ENCODE assay signal across 30 mouse cellular contexts in genomic region chr7:130816243-130816642, GRCm38 (mm10). TPM values are rescaled to one million over a fixed set of nuclear protein-coding genes. Genes with fewer than 3 reads are reported as not detected.
DNase-seq lines count a peak whose midpoint lies in the region; ATAC-seq and TF ChIP-seq lines count a peak whose summit lies in the region.
"Had no signal": no experiment of that assay in that cellular context is flagged by ENCODE, and none has a peak within 500 bp of the region (broad histone marks: within the 10 kb centered on the region; RNA-seq: fewer than 3 reads in every experiment).

No protein-coding gene starts in this region.

- H3K4me3 ChIP-seq in left cerebral cortex, adult 2 months = no peak overlapping the region
- no peak overlapping the region for H3K4me3 ChIP-seq in liver, embryonic 11.5 days (ENCODE audit: low read depth, low read length)
- H3K4me3 ChIP-seq in kidney, embryonic 14.5 days (ENCODE audit: low read length) = no peak overlapping the region
- H3K4me3 ChIP-seq: embryonic facial prominence, embryonic 12.5 days; embryonic facial prominence, embryonic 15.5 days; forebrain, embryonic 12.5 days; forebrain, embryonic 15.5 days; hindbrain, embryonic 12.5 days; hindbrain, embryonic 15.5 days had no signal

- 73% methylated on average over 7 of the region's 7 CpGs for WGBS in liver, embryonic 11.5 days
- WGBS in kidney, embryonic 14.5 days = 85% methylated on average over 7 of the region's 7 CpGs

- H3K27me3 ChIP-seq in liver, embryonic 11.5 days (replicated peaks; ENCODE audit: control insufficient read depth, insufficient read depth, low read length) = no peaks in the 10 kb centered on the region
- H3K27me3 ChIP-seq in kidney, embryonic 14.5 days (ENCODE audit: control insufficient read depth, insufficient read depth, low read length) = no peaks in the 10 kb centered on the region
- H3K27me3 ChIP-seq: embryonic facial prominence, embryonic 12.5 days; embryonic facial prominence, embryonic 15.5 days; forebrain, embryonic 15.5 days; hindbrain, embryonic 12.5 days; hindbrain, embryonic 15.5 days; Patski had no signal

- intact Hi-C loops in left cerebral cortex, adult 2 months (cut with DNase I) = no loop called here
- intact Hi-C loops in left cerebral cortex, postnatal 36 days (cut with DNase I) = no loop called here

- no peak overlapping the region for H3K4me2 ChIP-seq in liver, embryonic 11.5 days
- no peak overlapping the region for H3K4me2 ChIP-seq in kidney, embryonic 14.5 days (replicated peaks; ENCODE audit: low read depth, low read length)
- H3K4me2 ChIP-seq: embryonic facial prominence, embryonic 12.5 days; embryonic facial prominence, embryonic 15.5 days; forebrain, embryonic 12.5 days; forebrain, embryonic 15.5 days; heart, embryonic 11.5 days; hindbrain, embryonic 12.5 days; hindbrain, embryonic 15.5 days had no signal

- TF ChIP-seq CTCF in left cerebral cortex, adult 2 months (IDR thresholded peaks at IDR 0.05) = no peak

- no peaks in the 10 kb centered on the region for H3K36me3 ChIP-seq in liver, embryonic 11.5 days (ENCODE audit: control insufficient read depth, insufficient read depth, low read length)
- H3K36me3 ChIP-seq in kidney, embryonic 14.5 days (ENCODE audit: control insufficient read depth, insufficient read depth, low read length) = no peaks in the 10 kb centered on the region
- H3K36me3 ChIP-seq: embryonic facial prominence, embryonic 12.5 days; embryonic facial prominence, embryonic 15.5 days; forebrain, embryonic 12.5 days; forebrain, embryonic 15.5 days; G1E; hindbrain, embryonic 12.5 days; hindbrain, embryonic 15.5 days had no signal

- H3K27ac ChIP-seq in left cerebral cortex, adult 2 months = peak overlapping the region; percentile 36; the same call in 1 of the 2 replicates
- no peak overlapping the region for H3K27ac ChIP-seq in liver, embryonic 11.5 days (ENCODE audit: low read depth, low read length)
- no peak overlapping the region for H3K27ac ChIP-seq in kidney, embryonic 14.5 days (ENCODE audit: low read depth, low read length)
- H3K27ac ChIP-seq: embryonic facial prominence, embryonic 12.5 days; embryonic facial prominence, embryonic 15.5 days; forebrain, embryonic 12.5 days; forebrain, embryonic 15.5 days; hindbrain, embryonic 12.5 days; hindbrain, embryonic 15.5 days had no signal

- no peaks in the 10 kb centered on the region for H3K4me1 ChIP-seq in liver, embryonic 11.5 days (replicated peaks; ENCODE audit: control insufficient read depth, insufficient read depth, low read length)
- H3K4me1 ChIP-seq in kidney, embryonic 14.5 days (ENCODE audit: control insufficient read depth, insufficient read depth, low read length) = no peaks in the 10 kb centered on the region
- H3K4me1 ChIP-seq: embryonic facial prominence, embryonic 12.5 days; embryonic facial prominence, embryonic 15.5 days; forebrain, embryonic 12.5 days; hindbrain, embryonic 12.5 days; hindbrain, embryonic 15.5 days had no signal

- no peak overlapping the region for H3K9ac ChIP-seq in liver, embryonic 11.5 days (ENCODE audit: low read depth, low read length)
- H3K9ac ChIP-seq in kidney, embryonic 14.5 days (ENCODE audit: low read depth, low read length) = no peak overlapping the region
- H3K9ac ChIP-seq: embryonic facial prominence, embryonic 12.5 days; embryonic facial prominence, embryonic 15.5 days; forebrain, embryonic 12.5 days; forebrain, embryonic 15.5 days; hindbrain, embryonic 12.5 days; hindbrain, embryonic 15.5 days had no signal

- H3K9me3 ChIP-seq in liver, embryonic 11.5 days (ENCODE audit: control insufficient read depth, low read length) = no peaks in the 10 kb centered on the region
- no peaks in the 10 kb centered on the region for H3K9me3 ChIP-seq in kidney, embryonic 14.5 days (ENCODE audit: control insufficient read depth, low read length)
- H3K9me3 ChIP-seq: embryonic facial prominence, embryonic 12.5 days; embryonic facial prominence, embryonic 15.5 days; forebrain, embryonic 12.5 days; forebrain, embryonic 15.5 days; hindbrain, embryonic 12.5 days; hindbrain, embryonic 15.5 days had no signal

- peak; percentile 66 for ATAC-seq in granulocyte monocyte progenitor cell, adult 5-6 weeks (replicated peaks; ENCODE audit: poor library complexity, severe bottlenecking)
- ATAC-seq in megakaryocyte progenitor cell, adult 5-6 weeks (replicated peaks; ENCODE audit: poor library complexity) = peak; percentile 74
- no peak for ATAC-seq in liver, embryonic 11.5 days (replicated peaks; ENCODE audit: low FRiP score)
- ATAC-seq in kidney, embryonic 14.5 days (ENCODE audit: low FRiP score, low TSS enrichment) = no peak
- ATAC-seq: forebrain, embryonic 15.5 days; Patski had no signal

- DNase-seq in left cerebral cortex, adult 2 months (ENCODE audit: extremely low spot score in 1 of 2, low spot score in 2 of 2) = no peak
- DNase-seq in left cerebral cortex, postnatal 36 days (ENCODE audit: low spot score in 2 of 2) = no peak
- no peak for DNase-seq in cerebellum, adult 9-10 months
- no peak for DNase-seq in liver, embryonic 11.5 days (ENCODE audit: low spot score)
- DNase-seq: cerebellum, adult 11-12 months; cerebellum, adult 8-10 months; cerebellum, postnatal 14 days; gastrocnemius, postnatal 10 days; gastrocnemius, postnatal 36 days; heart, adult 11 months had no signal

RNA-seq across cellular contexts. Expression of gene Btbd16, which starts 42.4 kb away (rescaled TPM):
- under 1 TPM; 0.23 to 0.56 TPM for total RNA-seq in left cerebral cortex, adult 2 months (2021)
- under 1 TPM; 0.23 to 0.37 TPM for total RNA-seq in left cerebral cortex, postnatal 36 days (2021)
- 1.1 TPM in 1 of 2 replicates, not detected in the other for total RNA-seq in granulocyte monocyte progenitor cell, adult 5-6 weeks (2014; fragmentation: Nextera tagmentation)
- 0.47 TPM in 1 of 2 replicates, not detected in the other for total RNA-seq in granulocyte monocyte progenitor cell, adult 5-6 weeks (2017)
- total RNA-seq in megakaryocyte progenitor cell, adult 5-6 weeks (2015) = 0.52 and 0.71 TPM in 2 replicates
- total RNA-seq in megakaryocyte progenitor cell, adult 5-6 weeks (2017) = 0.87 TPM in 1 of 2 replicates, not detected in the other
- not detected in 2 replicates for polyA plus RNA-seq in liver, embryonic 11.5 days (2014; fragmentation: Nextera tagmentation; extraction: Ambion mirVana)
- not detected in 2 replicates for polyA plus RNA-seq in kidney, embryonic 14.5 days (2014; fragmentation: Nextera tagmentation; extraction: Ambion mirVana)
- total RNA-seq: adrenal gland, adult 2 months; adrenal gland, postnatal 14 days; CH12.LX; gastrocnemius, adult 18-20 months; gastrocnemius, postnatal 36 days; heart, adult 8-10 months; heart, postnatal 25 days had no signal
- polyA plus RNA-seq: adrenal gland, adult 2 months; brain, embryonic 14.5 days; embryonic facial prominence, embryonic 15.5 days; forebrain, embryonic 12.5 days; forebrain, embryonic 15.5 days; G1E; heart, embryonic 11.5 days; heart, embryonic 14.5 days; hindbrain, embryonic 12.5 days; hindbrain, embryonic 15.5 days had no signal

RNA-seq across cellular contexts. Expression of gene Plekha1, which starts 49.3 kb away (rescaled TPM):
- total RNA-seq in left cerebral cortex, adult 2 months (2021) = 10 to 100 TPM; 95.9 to 98.5 TPM
- total RNA-seq in left cerebral cortex, postnatal 36 days (2021) = 100 to 1,000 TPM in 1 of 2 experiments, 10 to 100 TPM in 1; 82.7 to 107 TPM
- 17.4 and 24.2 TPM in 2 replicates for total RNA-seq in granulocyte monocyte progenitor cell, adult 5-6 weeks (2014; fragmentation: Nextera tagmentation)
- total RNA-seq in granulocyte monocyte progenitor cell, adult 5-6 weeks (2017) = 21.0 and 21.4 TPM in 2 replicates
- total RNA-seq in megakaryocyte progenitor cell, adult 5-6 weeks (2015) = 12.4 and 14.0 TPM in 2 replicates
- total RNA-seq in megakaryocyte progenitor cell, adult 5-6 weeks (2017) = 19.3 and 23.3 TPM in 2 replicates
- 18.4 and 20.1 TPM in 2 replicates for polyA plus RNA-seq in liver, embryonic 11.5 days (2014; fragmentation: Nextera tagmentation; extraction: Ambion mirVana)
- polyA plus RNA-seq in kidney, embryonic 14.5 days (2014; fragmentation: Nextera tagmentation; extraction: Ambion mirVana) = 36.7 and 72.9 TPM in 2 replicates
- polyA plus RNA-seq: G1E had no signal

Comparison
In these comparisons a context has a peak if more than half of its experiments do, and no peak if none do; other contexts are left out.
1. ATAC-seq: peak in granulocyte monocyte progenitor cell, adult 5-6 weeks (single experiment) and megakaryocyte progenitor cell, adult 5-6 weeks (single experiment); none in liver, embryonic 11.5 days (single experiment) and kidney, embryonic 14.5 days (single experiment).